Mouse (Mus musculus): ENCODE data around the gene Slc25a41. TPM values are rescaled to one million over a fixed set of nuclear protein-coding genes. Genes with fewer than 3 reads are reported as not detected.
A peak's percentile ranks its signal among the peaks of the same experiment; 100 is the strongest.
"Not testable (repeated sequence)": the region's sequence is repeated elsewhere in the genome, so short reads cannot be mapped to it uniquely, and the experiment has no call there.

The Slc25a41 gene
- total RNA-seq, 2 experiments from 2014 or later, result not detected

- intact Hi-C loops (cut with DNase I), result not testable (repeated sequence)
Measured at GRCm38 (mm10) chr17:57051679-57052078, 10.2 kb upstream of the Slc25a41 start.

DNA sequence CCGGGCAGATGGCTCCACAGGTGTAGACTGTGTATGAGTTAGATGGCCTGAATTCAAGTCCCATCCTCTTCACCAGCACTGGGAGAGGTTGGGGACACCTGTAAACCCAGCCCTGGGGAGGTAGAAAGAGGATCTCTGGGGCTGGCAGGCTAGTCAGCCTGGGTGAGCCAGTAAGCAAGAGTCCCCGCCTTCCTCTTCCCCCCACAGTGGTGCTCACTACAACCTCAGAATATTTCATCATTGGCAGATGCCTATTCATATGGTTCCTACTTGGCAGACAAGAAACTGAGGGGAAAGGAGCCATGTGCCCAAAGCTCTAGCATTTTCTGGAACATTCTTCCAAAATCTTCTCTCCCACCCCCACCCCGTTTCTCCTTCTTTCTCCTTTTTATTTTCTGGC, 7.4 kb upstream of the Slc25a41 start:
- no peak for DNase-seq (ENCODE audit: low spot score in 2 of 2)
- intact Hi-C loops (cut with DNase I), result no loop called here

More at GRCm38 (mm10) chr17:57051679-57052078, 10.2 kb upstream of the Slc25a41 start:
- not testable (repeated sequence) for DNase-seq (ENCODE audit: low spot score in 2 of 2)

GRCm38 (mm10) chr17:57047406-57047805, 6.0 kb upstream of the Slc25a41 start:
- intact Hi-C loops (cut with DNase I), result no loop called here

GRCm38 (mm10) chr17:57038978-57039377, 2.5 kb downstream of the Slc25a41 start:
- intact Hi-C loops (cut with DNase I), result no loop called here
- DNase-seq (ENCODE audit: low spot score in 2 of 2), result no peak

More at GRCm38 (mm10) chr17:57047406-57047805, 6.0 kb upstream of the Slc25a41 start:
- DNase-seq (ENCODE audit: low spot score in 2 of 2), result no peak

- no peak for DNase-seq (ENCODE audit: low spot score in 2 of 2)
- intact Hi-C loops (cut with DNase I), result no loop called here
Measured at GRCm38 (mm10) chr17:57032854-57033253, 8.6 kb downstream of the Slc25a41 start.

DNA sequence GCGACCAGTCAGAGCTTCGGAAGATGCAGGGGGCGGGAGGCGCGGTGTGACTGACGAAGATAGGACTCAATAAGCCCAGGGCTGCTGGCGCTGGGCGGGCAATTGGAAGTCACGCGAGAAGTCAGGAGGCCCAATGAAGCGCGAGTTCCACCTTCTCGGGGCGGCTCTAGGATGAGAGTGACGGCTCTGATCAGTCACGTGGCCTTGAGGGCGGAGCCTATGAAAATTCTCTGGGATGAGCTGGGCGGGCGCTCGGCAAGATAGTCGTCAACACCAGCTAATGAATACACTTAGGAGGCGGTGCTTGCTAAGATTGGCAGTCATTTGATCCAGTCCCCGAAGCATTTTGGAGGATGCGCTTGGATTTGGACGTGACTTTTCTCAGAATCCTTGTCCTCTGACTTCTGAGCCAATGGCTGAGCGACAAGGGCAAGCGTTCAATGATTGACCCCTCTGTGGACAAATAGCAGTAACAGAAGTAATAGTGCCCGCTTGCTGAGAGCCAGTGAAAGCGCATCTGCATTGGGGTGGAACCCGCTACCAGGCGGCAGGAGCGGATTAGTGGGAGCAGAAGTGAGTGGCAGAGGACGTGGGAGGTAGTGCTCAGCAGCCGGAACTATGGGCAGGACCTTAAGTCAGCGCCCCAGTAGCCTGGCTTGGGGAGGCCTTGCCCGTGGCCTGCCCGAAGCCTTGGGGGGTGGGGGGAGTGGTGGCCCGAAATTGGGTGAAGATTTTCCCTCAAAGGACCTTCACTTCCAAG, 9.6 kb downstream of the Slc25a41 start:
- DNase-seq (ENCODE audit: low spot score in 2 of 2), result peak; percentile 99 to 100
- intact Hi-C loops (cut with DNase I), result no loop called here

- intact Hi-C loops (cut with DNase I), result no loop called here
- peak in 1 of 2 experiments; percentile 43 for DNase-seq (ENCODE audit: low spot score in 2 of 2)
Measured at GRCm38 (mm10) chr17:57030931-57031660, 10.4 kb downstream of the Slc25a41 start, which contains the start of gene Khsrp. Gene Khsrp, minus strand, starts transcription at chr17:57031522.

- DNase-seq (ENCODE audit: low spot score in 2 of 2), result no peak
- intact Hi-C loops (cut with DNase I), result no loop called here
Measured at GRCm38 (mm10) chr17:57029691-57030090, 11.8 kb downstream of the Slc25a41 start.

DNA sequence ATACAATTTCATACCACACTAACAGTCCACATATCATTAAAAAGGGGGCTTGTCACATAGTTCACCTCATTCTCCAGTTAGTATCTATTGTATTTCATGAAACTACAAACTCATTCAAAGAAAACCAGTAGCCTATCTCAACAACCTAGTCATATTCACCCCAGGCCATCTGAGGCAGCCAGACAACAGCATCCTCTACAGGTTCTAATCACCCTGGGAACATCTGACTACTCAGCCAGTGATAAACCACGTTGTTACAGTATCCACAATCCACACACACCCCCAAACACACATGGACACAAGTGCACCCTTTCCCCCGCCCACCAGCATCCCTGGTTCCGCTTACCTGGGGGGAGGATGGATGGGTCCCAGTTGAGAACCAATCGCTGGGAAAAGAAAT, 14.0 kb downstream of the Slc25a41 start:
- intact Hi-C loops (cut with DNase I), result no loop called here

GRCm38 (mm10) chr17:57020960-57021359, 20.5 kb downstream of the Slc25a41 start:
- intact Hi-C loops (cut with DNase I), result no loop called here
- DNase-seq (ENCODE audit: low spot score in 2 of 2), result no peak

More for the DNA sequence above, 14.0 kb downstream of the Slc25a41 start:
- no peak for DNase-seq (ENCODE audit: low spot score in 2 of 2)

DNA sequence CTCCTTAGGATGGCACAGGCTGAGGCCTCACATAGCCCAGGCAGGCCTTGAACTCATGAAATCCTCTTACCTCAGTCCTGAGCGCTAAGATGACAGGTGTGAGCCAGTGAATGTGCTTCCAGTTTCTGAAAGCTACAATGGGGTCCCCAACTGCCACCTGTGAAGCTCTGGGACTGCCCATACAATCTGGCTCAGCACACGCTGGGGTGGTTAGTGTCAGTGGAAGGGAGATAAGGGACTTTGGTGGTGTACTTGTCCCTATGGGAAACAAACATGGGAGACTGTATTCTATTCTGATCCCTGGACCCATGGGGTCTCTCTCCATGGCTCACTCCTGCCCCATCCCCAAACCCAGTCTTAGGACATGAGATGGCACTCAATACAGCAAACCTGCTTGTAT, 21.8 kb downstream of the Slc25a41 start:
- intact Hi-C loops (cut with DNase I), result no loop called here
- no peak for DNase-seq (ENCODE audit: low spot score in 2 of 2)

DNA sequence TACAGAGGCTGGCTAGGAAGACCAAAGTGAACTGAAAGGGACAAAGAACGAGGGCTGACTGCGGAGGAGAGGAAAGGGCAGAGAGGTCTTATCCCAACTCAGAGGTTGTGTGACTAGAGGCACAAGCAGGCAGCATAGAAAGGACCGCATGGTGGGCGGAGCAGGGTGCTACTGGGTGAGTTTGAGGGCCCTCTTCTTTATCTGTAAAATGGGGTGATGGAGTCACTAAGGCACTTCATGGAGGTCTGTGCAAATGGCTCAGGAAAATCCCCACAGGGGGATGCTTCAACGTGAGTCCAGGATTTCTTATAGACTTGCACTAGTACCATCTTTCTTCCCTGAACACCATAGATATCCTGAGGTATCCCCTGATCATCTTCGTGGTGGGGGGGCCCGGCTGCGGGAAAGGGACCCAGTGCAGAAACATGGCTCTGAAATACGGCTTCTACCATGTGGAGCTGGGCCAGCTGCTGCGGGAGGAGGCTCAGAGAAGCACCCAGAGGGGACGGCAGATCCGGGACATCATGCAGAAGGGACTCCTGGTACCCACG, 29.1 kb downstream of the Slc25a41 start:
- intact Hi-C loops (cut with DNase I), result no loop called here
- DNase-seq (ENCODE audit: low spot score in 2 of 2), result no peak

- intact Hi-C loops (cut with DNase I), result loop anchor here (1.0 kb wide), 1 partner anchor 21 kb away; the partner anchor contains the start of gene Clpp
- DNase-seq (ENCODE audit: low spot score in 2 of 2), result peak; percentile 94 to 95
Measured at GRCm38 (mm10) chr17:57011236-57012141, 30.0 kb downstream of the Slc25a41 start, which contains the start of the genes Gtf2f1 and Gm17949. Gene Gtf2f1, minus strand, starts transcription at chr17:57011288. Gene Gm17949, plus strand, starts transcription at chr17:57011469.

GRCm38 (mm10) chr17:57010911-57011235, 30.6 kb downstream of the Slc25a41 start:
- no peak for DNase-seq (ENCODE audit: low spot score in 2 of 2)
- intact Hi-C loops (cut with DNase I), result loop anchor here (1.0 kb wide), 1 partner anchor 21 kb away; the partner anchor contains the start of gene Clpp

DNA sequence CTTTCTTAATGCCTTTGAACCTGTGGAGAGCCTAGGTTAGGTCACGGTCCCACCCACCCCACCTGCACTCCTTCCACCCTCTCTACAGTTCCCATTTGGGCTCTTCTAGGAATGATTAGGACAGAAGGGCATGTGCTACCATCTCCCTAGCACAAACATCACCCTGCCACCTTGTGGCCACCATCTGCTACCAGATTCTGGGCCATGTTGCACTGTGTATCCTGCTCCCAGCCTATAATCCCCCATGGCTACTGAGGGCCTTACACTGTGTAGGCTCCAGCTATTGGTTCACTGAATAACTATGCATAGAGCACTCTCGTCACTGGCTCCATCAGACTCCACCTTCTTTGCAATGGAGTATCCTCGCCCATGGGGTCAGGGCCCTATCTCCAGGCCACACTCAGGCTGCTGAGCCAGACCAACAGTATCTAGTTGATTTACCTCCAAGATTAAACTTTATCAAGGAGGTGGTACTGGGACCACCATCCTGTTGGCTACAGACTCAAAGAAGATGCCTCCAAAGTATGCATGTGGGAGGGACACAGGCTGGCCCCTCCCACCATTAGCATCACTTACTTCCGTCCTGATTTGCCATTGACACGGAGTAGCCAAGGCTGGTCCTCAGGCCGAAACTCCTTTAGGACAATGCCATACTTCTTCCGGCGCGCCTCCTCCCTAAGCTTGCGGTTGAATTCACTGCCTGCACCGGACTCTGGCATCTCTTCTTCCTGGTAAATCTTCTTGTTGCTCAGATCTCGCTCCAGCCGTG, 34.1 kb downstream of the Slc25a41 start:
- DNase-seq (ENCODE audit: low spot score in 2 of 2), result no peak
- intact Hi-C loops (cut with DNase I), result loop anchor here (10.0 kb wide), 1 partner anchor 237 kb away; the partner anchor contains the start of genes Gpr108 and Trip10

DNA sequence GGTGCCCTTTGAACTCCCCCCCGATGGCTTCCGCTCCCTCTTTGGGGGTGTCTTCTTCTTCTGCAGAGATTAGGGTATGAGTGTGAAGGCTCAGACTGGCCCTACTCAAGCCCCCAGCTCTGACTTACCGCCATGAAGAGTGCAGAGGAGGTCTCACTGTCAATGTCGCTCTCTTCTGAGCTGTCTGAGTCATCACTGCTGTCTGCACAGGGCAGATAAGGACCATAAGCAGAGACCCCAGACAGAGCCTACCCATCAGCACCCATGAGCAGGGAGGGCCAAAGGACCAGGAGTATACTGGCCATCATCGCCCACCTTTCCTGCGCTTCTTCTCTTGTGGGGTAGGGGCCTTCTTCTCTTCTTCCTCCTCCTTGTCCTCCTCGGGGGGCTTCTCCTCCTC, 37.5 kb downstream of the Slc25a41 start:
- intact Hi-C loops (cut with DNase I), result loop anchor here (10.0 kb wide), 1 partner anchor 241 kb away; the partner anchor contains the start of genes Gpr108 and Trip10
- DNase-seq (ENCODE audit: low spot score in 2 of 2), result no peak

DNA sequence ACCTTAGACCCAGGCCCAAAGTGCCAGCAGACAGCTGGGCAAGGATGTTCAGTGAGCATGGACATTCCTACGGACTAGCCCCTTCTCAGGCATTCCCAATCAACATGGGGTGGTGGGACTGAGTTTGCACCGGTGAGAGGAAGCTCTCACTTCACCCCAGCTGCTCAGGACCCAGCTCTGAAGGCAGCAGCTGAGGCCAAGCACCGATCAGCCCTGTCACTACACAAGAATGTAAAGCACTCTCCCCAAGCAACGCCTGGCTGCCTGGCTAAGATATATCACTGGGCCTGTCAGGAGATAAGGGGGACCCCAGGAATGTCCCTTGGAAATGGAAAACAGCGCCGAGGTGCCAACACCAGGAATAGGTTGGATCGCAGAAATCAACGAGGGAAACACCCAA, 40.2 kb downstream of the Slc25a41 start:
- intact Hi-C loops (cut with DNase I), result loop anchor here (10.0 kb wide), 1 partner anchor 244 kb away; the partner anchor contains the start of genes Gpr108 and Trip10
- DNase-seq (ENCODE audit: low spot score in 2 of 2), result no peak

GRCm38 (mm10) chr17:56999968-57000609, 41.4 kb downstream of the Slc25a41 start, which contains the start of gene Pspn:
Gene Pspn, minus strand, starts transcription at chr17:57000018.
- DNase-seq (ENCODE audit: low spot score in 2 of 2), result no peak

More at GRCm38 (mm10) chr17:56999968-57000609, 41.4 kb downstream of the Slc25a41 start, which contains the start of gene Pspn:
- intact Hi-C loops (cut with DNase I), result loop anchor here (5.0 to 10.0 kb wide), 3 partner anchors 93 to 245 kb away; partner anchors contain the start of genes Gpr108 and Trip10

All from left cerebral cortex, postnatal 36 days (tissue).